Mouse (Mus musculus): ENCODE results near the gene Asb3. TPM values are rescaled to one million over a fixed set of nuclear protein-coding genes. Genes with fewer than 3 reads are reported as not detected.
A peak's percentile ranks its signal among the peaks of the same experiment; 100 is the strongest.
"Not testable (repeated sequence)": the region's sequence is repeated elsewhere in the genome, so short reads cannot be mapped to it uniquely, and the experiment has no call there.

The Asb3 gene
- polyA plus RNA-seq, 1 experiment from 2014 or later: 34.7 TPM

DNA sequence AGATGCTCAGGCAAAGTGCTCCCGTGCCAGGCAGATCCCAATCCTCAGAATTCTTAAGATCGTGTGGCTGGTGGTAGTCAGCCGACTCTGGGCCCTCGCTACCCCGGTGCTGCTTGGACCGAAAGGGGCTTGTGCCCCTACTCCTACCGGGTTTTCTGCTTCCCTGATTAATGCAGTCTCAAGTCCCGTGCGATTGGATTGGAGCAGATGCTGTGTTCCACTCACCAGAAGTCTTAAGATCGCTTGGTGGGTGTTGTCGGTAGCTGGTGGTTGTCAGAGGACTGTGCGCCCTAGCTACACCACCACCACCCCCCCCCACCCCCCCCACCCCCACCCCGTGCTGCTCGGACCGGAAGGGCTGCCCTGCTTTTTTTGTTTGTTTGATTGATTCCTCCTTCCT is 132.2 kb downstream of the Asb3 start:
- not testable (repeated sequence) for H3K27ac ChIP-seq; H3K4me2 ChIP-seq; H3K27me3 ChIP-seq; H3K9ac ChIP-seq; H3K4me1 ChIP-seq; H3K36me3 ChIP-seq (replicated peaks); H3K9me3 ChIP-seq; H3K4me3 ChIP-seq (replicated peaks); ATAC-seq (ENCODE audit: low FRiP score)
- WGBS: 62% methylated on average over 15 of the region's 15 CpGs

DNA sequence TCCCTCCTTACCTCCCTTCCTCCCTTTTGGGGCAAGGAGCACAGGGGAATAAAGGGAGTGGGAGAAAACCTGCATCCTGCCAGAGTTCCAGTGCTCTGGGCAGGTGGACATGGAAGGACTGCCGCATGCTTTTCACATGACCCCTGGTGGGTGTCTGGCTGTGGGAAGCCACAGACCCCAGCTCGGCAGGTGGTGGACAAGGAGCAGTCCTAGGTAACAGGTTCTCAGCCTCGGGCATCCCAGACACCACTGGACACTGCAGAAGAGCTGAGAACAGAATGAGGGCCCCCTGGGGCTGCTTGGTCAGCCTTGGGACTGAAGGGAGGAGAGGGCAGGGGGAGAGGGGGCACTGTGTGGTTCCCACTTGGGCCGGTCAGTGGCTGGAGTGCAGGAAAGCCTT is 149.7 kb downstream of the Asb3 start:
- Histone ChIP-seq H3K4me3 (replicated peaks) (no peak overlapping the region), H3K27ac (no peak overlapping the region), H3K9ac (no peak overlapping the region), H3K36me3 (replicated peaks) (peaks cover 13% of the 10 kb centered on the region; the same call in 1 of the 2 replicates), H3K4me1 (no peaks in the 10 kb centered on the region), H3K9me3 (0 out of 2 replicates have a peak, but pooled peaks cover 7% of the 10 kb centered on the region), H3K4me2 (no peak overlapping the region), H3K27me3 (no peaks in the 10 kb centered on the region)
- no peak for ATAC-seq (ENCODE audit: low FRiP score)
- 92% methylated on average over 4 of the region's 4 CpGs for WGBS

DNA sequence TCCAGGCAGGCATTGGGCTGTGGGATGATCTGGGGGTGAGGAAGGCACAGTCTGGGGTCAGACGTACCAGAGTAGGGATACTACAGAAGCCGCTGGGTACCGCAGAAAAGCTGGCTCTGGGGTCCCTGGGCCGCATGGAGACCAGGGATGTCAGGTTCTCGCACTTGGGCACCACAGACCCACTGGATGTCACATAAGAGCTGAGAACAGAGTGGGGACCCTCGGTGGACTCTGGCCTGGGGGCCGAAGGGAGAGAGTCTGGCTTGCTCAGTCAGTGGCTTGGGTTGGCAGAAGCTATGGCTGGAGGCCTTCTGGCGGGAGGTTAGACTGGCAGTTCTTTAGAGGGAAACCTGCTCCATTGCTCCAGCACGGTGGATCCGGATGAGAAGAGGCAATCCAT is 204.8 kb downstream of the Asb3 start:
- Histone ChIP-seq H3K27ac (no peak overlapping the region), H3K4me1 (no peaks in the 10 kb centered on the region), H3K4me2 (no peak overlapping the region), H3K9me3 (no peaks in the 10 kb centered on the region), H3K27me3 (no peaks in the 10 kb centered on the region), H3K4me3 (replicated peaks) (no peak overlapping the region), H3K9ac (no peak overlapping the region), H3K36me3 (replicated peaks) (no peaks in the 10 kb centered on the region)
- 94% methylated on average over 10 of the region's 10 CpGs for WGBS
- no peak for ATAC-seq (ENCODE audit: low FRiP score)

DNA sequence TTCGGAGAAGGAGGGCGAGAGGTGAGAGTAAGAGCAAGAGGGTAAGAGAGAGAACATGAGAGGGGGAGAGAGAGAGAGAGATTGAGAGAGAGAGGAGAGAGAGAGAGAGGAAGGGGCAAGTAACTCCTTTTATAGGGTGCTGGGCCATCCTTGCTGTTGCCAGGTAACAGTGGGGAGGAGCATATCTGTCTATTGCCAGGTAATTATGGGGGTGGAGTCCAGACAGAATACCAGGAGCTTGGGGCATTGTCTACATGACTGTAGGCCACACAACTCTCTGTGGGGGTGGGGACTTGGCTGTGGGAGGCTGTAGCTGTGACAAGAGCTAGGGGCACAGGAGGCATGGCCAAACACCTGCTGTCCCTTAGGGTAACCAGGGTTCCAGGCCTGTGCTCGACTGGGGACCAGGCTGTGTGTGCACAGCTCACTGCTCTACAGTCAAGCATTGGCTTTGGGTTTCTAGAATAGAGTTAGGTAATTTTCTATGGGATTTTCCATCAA is 205.3 kb downstream of the Asb3 start:
- Histone ChIP-seq H3K4me2 (no peak overlapping the region), H3K9ac (no peak overlapping the region), H3K4me3 (replicated peaks) (no peak overlapping the region), H3K27me3 (no peaks in the 10 kb centered on the region), H3K27ac (no peak overlapping the region), H3K4me1 (no peaks in the 10 kb centered on the region), H3K9me3 (no peaks in the 10 kb centered on the region), H3K36me3 (replicated peaks) (no peaks in the 10 kb centered on the region)
- peak; percentile 23; the same call in 1 of the 2 replicates for ATAC-seq (ENCODE audit: low FRiP score)
- 83% methylated on average over 3 of the region's 3 CpGs for WGBS

DNA sequence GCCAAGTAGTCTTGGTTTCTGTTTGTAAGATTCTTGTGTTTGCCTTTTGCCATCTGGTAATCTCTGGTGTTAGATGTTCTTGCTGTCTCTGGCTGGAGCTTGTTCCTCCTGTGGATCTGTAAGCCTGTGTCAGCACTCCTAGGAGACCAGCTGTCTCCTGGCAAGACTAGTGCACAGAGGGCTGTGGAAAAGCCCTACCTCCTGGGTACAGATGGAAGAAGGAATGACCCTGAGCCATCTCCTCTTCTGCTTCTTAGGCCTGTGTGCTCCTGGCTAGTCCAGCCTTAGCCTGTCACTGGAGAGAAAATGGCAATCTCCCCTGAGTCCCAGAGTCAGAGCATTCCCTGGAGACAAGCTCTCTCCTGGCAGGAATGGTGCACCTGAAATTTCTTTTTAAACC is 214.3 kb downstream of the Asb3 start:
- H3K9ac ChIP-seq; H3K4me3 ChIP-seq (replicated peaks); H3K36me3 ChIP-seq (replicated peaks); H3K27ac ChIP-seq; H3K4me2 ChIP-seq; ATAC-seq (ENCODE audit: low FRiP score); H3K4me1 ChIP-seq; H3K9me3 ChIP-seq; H3K27me3 ChIP-seq: not testable (repeated sequence)

DNA sequence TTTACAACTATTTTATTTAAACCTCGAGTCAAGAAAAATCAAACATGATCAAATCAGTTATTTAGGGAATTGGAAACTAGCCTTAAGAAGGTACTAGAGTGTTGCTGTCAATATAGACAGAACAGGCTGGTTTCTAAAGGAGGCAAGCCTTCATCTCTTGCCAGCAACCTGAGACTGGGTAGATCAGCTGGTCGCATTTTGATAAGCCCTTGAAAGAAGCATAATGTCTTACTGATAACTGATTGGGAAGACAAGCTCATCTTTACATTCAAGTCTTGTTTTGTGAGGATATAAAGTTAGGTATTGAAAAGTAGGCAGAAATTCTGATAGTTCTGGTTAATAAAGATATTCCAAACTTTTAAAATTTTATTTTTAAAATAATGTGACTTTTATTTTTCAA is 217.0 kb downstream of the Asb3 start:
- Histone ChIP-seq H3K4me1 (no peaks in the 10 kb centered on the region), H3K9ac (no peak overlapping the region), H3K4me2 (no peak overlapping the region), H3K27me3 (no peaks in the 10 kb centered on the region), H3K27ac (no peak overlapping the region), H3K9me3 (no peaks in the 10 kb centered on the region), H3K4me3 (replicated peaks) (no peak overlapping the region), H3K36me3 (replicated peaks) (no peaks in the 10 kb centered on the region)
- no peak for ATAC-seq (ENCODE audit: low FRiP score)
- 89% methylated on average over 2 of the region's 2 CpGs for WGBS

DNA sequence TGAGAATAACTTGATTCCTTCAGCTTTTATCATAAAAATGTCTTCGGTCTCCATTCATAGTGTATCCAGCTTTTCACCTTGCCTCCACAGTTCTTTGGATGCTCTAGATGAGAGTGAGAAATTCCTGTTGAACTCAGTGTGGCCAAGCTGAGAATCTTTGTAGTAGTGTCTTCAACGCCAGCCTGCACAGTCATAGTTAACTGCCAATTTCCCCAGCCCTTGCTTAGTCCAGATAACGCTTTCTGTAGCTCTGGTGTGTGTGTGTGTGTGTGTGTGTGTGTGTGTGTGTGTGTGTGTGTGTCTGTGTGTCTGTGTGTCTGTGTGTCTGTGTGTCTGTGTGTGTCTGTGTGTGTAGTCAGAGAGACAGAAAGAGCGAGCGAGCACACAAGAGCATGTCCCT is 220.1 kb downstream of the Asb3 start:
- no peak for ATAC-seq (ENCODE audit: low FRiP score)
- no peak overlapping the region for H3K4me3 ChIP-seq (replicated peaks)
- no peak overlapping the region for H3K4me2 ChIP-seq
- H3K9ac ChIP-seq: no peak overlapping the region
- WGBS: 95% methylated on average over 5 of the region's 5 CpGs
- no peaks in the 10 kb centered on the region for H3K36me3 ChIP-seq (replicated peaks)
- no peak overlapping the region for H3K27ac ChIP-seq
- H3K4me1 ChIP-seq: no peaks in the 10 kb centered on the region
- H3K9me3 ChIP-seq: no peaks in the 10 kb centered on the region
- no peaks in the 10 kb centered on the region for H3K27me3 ChIP-seq

DNA sequence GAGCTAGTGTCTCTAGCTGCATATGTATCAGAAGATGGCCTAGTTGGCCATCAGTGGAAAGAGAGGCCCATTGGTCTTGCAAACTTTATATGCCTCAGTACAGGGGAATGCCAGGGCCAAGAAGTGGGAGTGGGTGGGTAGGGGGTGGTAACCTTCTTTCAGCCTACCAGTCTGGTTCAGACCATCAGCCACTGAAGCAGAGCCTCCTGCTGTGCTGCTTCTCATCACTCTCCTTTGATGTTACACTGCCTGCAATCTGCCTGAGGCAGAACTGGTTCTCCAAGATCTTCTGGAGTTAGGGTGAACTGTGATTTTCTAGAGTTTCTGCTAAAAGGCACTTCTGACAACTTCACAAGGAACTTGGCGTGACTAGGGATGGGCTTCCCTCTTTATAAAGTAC is 241.7 kb downstream of the Asb3 start:
- H3K4me3 ChIP-seq (replicated peaks); H3K27me3 ChIP-seq; H3K9ac ChIP-seq; H3K9me3 ChIP-seq; H3K4me1 ChIP-seq; H3K36me3 ChIP-seq (replicated peaks); ATAC-seq (ENCODE audit: low FRiP score); H3K27ac ChIP-seq; H3K4me2 ChIP-seq: not testable (repeated sequence)
- WGBS: 73% methylated on average over 1 of the region's 1 CpGs

DNA sequence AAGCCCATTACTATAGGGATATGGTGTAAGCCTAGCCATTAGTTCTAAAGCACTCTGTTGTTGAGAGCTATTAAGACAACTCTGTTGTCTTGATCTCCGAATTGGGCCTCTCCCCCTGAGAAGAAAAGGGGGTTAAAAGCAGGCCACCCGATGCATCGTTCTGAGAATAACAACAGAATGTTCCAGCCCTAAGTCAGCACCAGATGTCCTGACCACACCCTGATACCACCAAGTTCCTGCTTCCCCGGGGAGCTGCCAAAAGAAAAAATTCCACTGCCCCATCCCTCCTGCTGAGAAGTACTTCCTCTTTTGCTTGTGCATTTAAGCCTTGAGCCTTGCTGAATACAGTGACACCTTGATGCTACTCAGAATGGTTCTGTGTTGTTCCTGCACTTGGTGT is 248.5 kb downstream of the Asb3 start:
- ATAC-seq (ENCODE audit: low FRiP score); H3K9ac ChIP-seq; H3K4me3 ChIP-seq (replicated peaks); H3K4me1 ChIP-seq; H3K27me3 ChIP-seq; H3K4me2 ChIP-seq; H3K9me3 ChIP-seq; H3K36me3 ChIP-seq (replicated peaks); H3K27ac ChIP-seq: not testable (repeated sequence)
- 63% methylated on average over 4 of the region's 4 CpGs for WGBS

DNA sequence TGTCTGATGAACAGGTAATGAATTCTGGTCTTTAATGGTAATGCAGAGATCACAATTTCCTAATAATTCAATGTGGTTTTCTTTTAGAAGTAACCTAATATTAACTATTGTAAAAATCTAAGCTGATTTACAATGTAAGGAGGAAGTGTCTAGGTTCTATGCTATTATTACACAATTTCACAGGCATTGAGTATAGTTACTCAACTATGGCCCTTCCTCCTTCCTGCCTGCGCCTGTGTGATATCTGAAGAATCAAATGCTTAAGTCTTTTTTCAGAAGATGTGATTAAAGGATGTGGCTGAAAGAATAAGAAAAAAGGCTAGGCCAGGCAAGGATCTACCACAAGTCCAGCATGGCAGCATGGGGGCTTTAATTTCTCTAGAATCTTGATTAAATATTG is 249.6 kb downstream of the Asb3 start:
- H3K9me3 ChIP-seq; H3K27ac ChIP-seq; H3K27me3 ChIP-seq; H3K4me3 ChIP-seq (replicated peaks); H3K9ac ChIP-seq; H3K4me1 ChIP-seq; ATAC-seq (ENCODE audit: low FRiP score); H3K36me3 ChIP-seq (replicated peaks); H3K4me2 ChIP-seq: not testable (repeated sequence)
- 83% methylated on average over 1 of the region's 1 CpGs for WGBS

DNA sequence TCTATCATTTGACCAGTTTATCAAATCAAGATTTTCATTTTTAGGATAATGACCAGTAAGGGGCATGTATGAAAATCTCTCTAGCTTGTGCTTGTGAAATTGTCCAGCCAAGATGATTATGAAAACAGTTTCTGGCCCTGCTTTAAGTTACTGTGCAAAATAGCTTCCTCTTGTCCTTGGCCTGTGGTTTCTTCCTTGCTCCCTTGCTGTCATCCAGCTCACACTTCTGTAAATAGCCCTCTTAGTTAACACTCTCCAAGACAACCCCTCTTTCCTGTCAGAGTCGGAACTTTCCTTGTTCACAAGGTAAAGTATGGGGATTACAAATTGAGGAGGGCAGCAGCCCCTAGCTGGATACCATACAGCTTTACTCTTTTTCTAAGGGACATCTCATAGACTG is 253.2 kb downstream of the Asb3 start:
- not testable (repeated sequence) for H3K4me2 ChIP-seq; ATAC-seq (ENCODE audit: low FRiP score); H3K27ac ChIP-seq; H3K4me3 ChIP-seq (replicated peaks); H3K4me1 ChIP-seq; H3K9ac ChIP-seq; H3K27me3 ChIP-seq; H3K36me3 ChIP-seq (replicated peaks); H3K9me3 ChIP-seq
- 76% methylated on average over 1 of the region's 1 CpGs for WGBS

Measured in forebrain, embryonic 12.5 days (tissue).